Mouse (Mus musculus): ENCODE measurements around the gene P3h1. TPM values are rescaled to one million over a fixed set of nuclear protein-coding genes. Genes with fewer than 3 reads are reported as not detected.

Gene P3h1
- total RNA-seq, 2 experiments from 2014 or later = 0.42 to 5.6 TPM

Other genes with a start within 250 kb of the P3h1 start
- gene Slc2a1, start 124.2 kb upstream of the P3h1 start, total RNA-seq (2015; ENCODE audit: low replicate concordance) = 1.1 and 5.4 TPM in 2 replicates
- gene Slc2a1, start 124.2 kb upstream of the P3h1 start, total RNA-seq (2017; ENCODE audit: low replicate concordance) = 1.0 TPM in 1 of 2 replicates, not detected in the other
- 2.2 and 4.6 TPM in 2 replicates for gene Zfp691, start 58.7 kb upstream of the P3h1 start, total RNA-seq (2015; ENCODE audit: low replicate concordance)
- gene Zfp691, start 58.7 kb upstream of the P3h1 start, total RNA-seq (2017; ENCODE audit: low replicate concordance) = 2.2 and 8.5 TPM in 2 replicates
- gene Ermap, start 42.9 kb upstream of the P3h1 start, total RNA-seq (2015; ENCODE audit: low replicate concordance) = 1,144 and 1,272 TPM in 2 replicates
- 1,113 and 1,126 TPM in 2 replicates for gene Ermap, start 42.9 kb upstream of the P3h1 start, total RNA-seq (2017; ENCODE audit: low replicate concordance)
- 110 and 114 TPM in 2 replicates for gene Svbp, start 37.6 kb upstream of the P3h1 start, total RNA-seq (2015; ENCODE audit: low replicate concordance)
- 171 and 238 TPM in 2 replicates for gene Svbp, start 37.6 kb upstream of the P3h1 start, total RNA-seq (2017; ENCODE audit: low replicate concordance)
- gene Tmem269, start 14.7 kb upstream of the P3h1 start, total RNA-seq (2015; ENCODE audit: low replicate concordance) = 2.5 TPM in 1 of 2 replicates, not detected in the other
- not detected in 2 replicates for gene Tmem269, start 14.7 kb upstream of the P3h1 start, total RNA-seq (2017; ENCODE audit: low replicate concordance)
- 1.4 and 2.1 TPM in 2 replicates for gene AU022252, start 203 bp upstream of the P3h1 start, total RNA-seq (2015; ENCODE audit: low replicate concordance)
- gene AU022252, start 203 bp upstream of the P3h1 start, total RNA-seq (2017; ENCODE audit: low replicate concordance) = 2.5 and 2.6 TPM in 2 replicates
- not detected in 2 replicates for gene Cldn19, start 22.5 kb downstream of the P3h1 start, total RNA-seq (2015; ENCODE audit: low replicate concordance)
- not detected in 2 replicates for gene Cldn19, start 22.5 kb downstream of the P3h1 start, total RNA-seq (2017; ENCODE audit: low replicate concordance)
- 250 and 267 TPM in 2 replicates for gene Ybx1, start 61.7 kb downstream of the P3h1 start, total RNA-seq (2015; ENCODE audit: low replicate concordance)
- 172 and 193 TPM in 2 replicates for gene Ybx1, start 61.7 kb downstream of the P3h1 start, total RNA-seq (2017; ENCODE audit: low replicate concordance)
- gene Ppih, start 87.6 kb downstream of the P3h1 start, total RNA-seq (2015; ENCODE audit: low replicate concordance) = 59.5 and 78.9 TPM in 2 replicates
- gene Ppih, start 87.6 kb downstream of the P3h1 start, total RNA-seq (2017; ENCODE audit: low replicate concordance) = 19.3 and 43.4 TPM in 2 replicates
- gene Ccdc30, start 182.6 kb downstream of the P3h1 start, total RNA-seq (2015; ENCODE audit: low replicate concordance) = not detected in 2 replicates
- not detected in 2 replicates for gene Ccdc30, start 182.6 kb downstream of the P3h1 start, total RNA-seq (2017; ENCODE audit: low replicate concordance)
- gene Ppcs, start 189.5 kb downstream of the P3h1 start, total RNA-seq (2015; ENCODE audit: low replicate concordance) = 10.9 and 23.4 TPM in 2 replicates
- gene Ppcs, start 189.5 kb downstream of the P3h1 start, total RNA-seq (2017; ENCODE audit: low replicate concordance) = 5.3 and 17.2 TPM in 2 replicates
- 3.4 TPM in 1 of 2 replicates, not detected in the other for gene Zmynd12, start 189.9 kb downstream of the P3h1 start, total RNA-seq (2015; ENCODE audit: low replicate concordance)
- gene Zmynd12, start 189.9 kb downstream of the P3h1 start, total RNA-seq (2017; ENCODE audit: low replicate concordance) = not detected in 2 replicates